In the genomic region with DNA sequence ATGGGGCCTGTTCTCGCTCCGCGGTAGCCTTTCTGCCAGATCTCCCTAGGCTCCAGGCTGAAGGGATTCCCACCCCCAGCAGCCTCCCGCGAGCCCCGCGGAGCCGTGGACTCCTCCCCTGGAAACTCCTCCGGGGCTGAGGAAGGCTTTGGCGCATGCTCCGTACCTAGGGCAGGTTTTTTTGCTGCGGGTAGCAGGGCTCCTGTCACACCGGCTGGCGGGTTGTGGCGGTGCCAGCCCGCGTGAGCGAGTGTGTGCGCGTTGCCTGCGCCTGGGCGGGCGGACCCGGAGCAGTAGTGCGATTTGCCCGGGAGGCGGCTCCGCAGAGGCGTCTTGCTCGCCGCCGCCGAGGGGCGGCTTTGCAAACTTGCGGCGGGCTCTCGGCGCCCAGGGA, we compare ENCODE assay signal across 8 mouse cellular contexts. TPM values are rescaled to one million over a fixed set of nuclear protein-coding genes. Genes with fewer than 3 reads are reported as not detected.
DNase-seq lines count a peak whose midpoint lies in the region; ATAC-seq and TF ChIP-seq lines count a peak whose summit lies in the region.

No protein-coding gene starts in this region.

- H3K9ac ChIP-seq in heart, adult 2 months (ENCODE audit: low read depth, low read length), result no peak overlapping the region
- H3K9ac ChIP-seq in midbrain, embryonic 11.5 days (ENCODE audit: low read length), result peak overlapping the region; percentile 52
- peak overlapping the region; percentile 53; the same call in 1 of the 2 replicates for H3K9ac ChIP-seq in stomach, embryonic 14.5 days (replicated peaks; ENCODE audit: low read depth, low read length)

- TF ChIP-seq CTCF in heart, adult 2 months (IDR thresholded peaks at IDR 0.05), result peak; percentile 45

- 1% methylated on average over 38 of the region's 38 CpGs for WGBS in heart, adult 2 months
- under 1% methylated on average over 38 of the region's 38 CpGs for WGBS in limb, embryonic 10.5 days
- WGBS in midbrain, embryonic 11.5 days, result under 1% methylated on average over 38 of the region's 38 CpGs
- under 1% methylated on average over 38 of the region's 38 CpGs for WGBS in stomach, embryonic 14.5 days

- no peaks in the 10 kb centered on the region for H3K79me2 ChIP-seq in heart, adult 2 months (replicated peaks; ENCODE audit: control insufficient read depth, insufficient read depth, low read length)

- peak; percentile 77 to 79 for DNase-seq in adrenal gland, postnatal 36 days
- DNase-seq in embryo, embryonic 11 days, result peak; percentile 81
- DNase-seq in heart, adult 2 months, result peak; percentile 30 to 39
- DNase-seq in kidney, adult 9 months, result peak; percentile 21
- DNase-seq in limb, embryonic 10.5 days (ENCODE audit: low spot score), result peak; percentile 75
- DNase-seq in midbrain, embryonic 11.5 days (ENCODE audit: low spot score, missing footprints), result peak; percentile 95

- H3K4me3 ChIP-seq in heart, adult 2 months, result peak overlapping the region; percentile 46
- H3K4me3 ChIP-seq in limb, embryonic 10.5 days, result peak overlapping the region; percentile 73
- H3K4me3 ChIP-seq in midbrain, embryonic 11.5 days (ENCODE audit: low read depth, low read length), result peak overlapping the region; percentile 62
- H3K4me3 ChIP-seq in stomach, embryonic 14.5 days (ENCODE audit: low read depth, low read length), result peak overlapping the region; percentile 70

- H3K36me3 ChIP-seq in heart, adult 2 months (ENCODE audit: control insufficient read depth, insufficient read depth, low read length), result no peaks in the 10 kb centered on the region
- no peaks in the 10 kb centered on the region for H3K36me3 ChIP-seq in limb, embryonic 10.5 days
- no peaks in the 10 kb centered on the region for H3K36me3 ChIP-seq in midbrain, embryonic 11.5 days (ENCODE audit: control insufficient read depth, insufficient read depth, low read length)
- H3K36me3 ChIP-seq in stomach, embryonic 14.5 days (ENCODE audit: control insufficient read depth, insufficient read depth, low read length), result no peaks in the 10 kb centered on the region

- H3K27me3 ChIP-seq in heart, adult 2 months (ENCODE audit: control insufficient read depth, insufficient read depth, low read length), result peaks cover 18% of the 10 kb centered on the region
- H3K27me3 ChIP-seq in limb, embryonic 10.5 days (ENCODE audit: low read depth, poor library complexity, severe bottlenecking), result peaks cover 80% of the 10 kb centered on the region
- H3K27me3 ChIP-seq in midbrain, embryonic 11.5 days (ENCODE audit: control insufficient read depth, insufficient read depth, low read length), result peaks cover 37% of the 10 kb centered on the region
- H3K27me3 ChIP-seq in stomach, embryonic 14.5 days (ENCODE audit: control insufficient read depth, insufficient read depth, low read length), result peaks cover 7% of the 10 kb centered on the region; the same call in 1 of the 2 replicates

- intact Hi-C loops in heart, adult 2 months (cut with DNase I), result no loop called here

- peak; percentile 86 for ATAC-seq in midbrain, embryonic 11.5 days (ENCODE audit: low FRiP score)
- ATAC-seq in stomach, embryonic 14.5 days (ENCODE audit: insufficient number of reproducible peaks, insufficient read depth, low FRiP score, low read depth), result peak; percentile 85
- no peak for ATAC-seq in CD4-positive, CD25-positive, alpha-beta regulatory T cell, adult 4 months

- H3K4me2 ChIP-seq in midbrain, embryonic 11.5 days, result peak overlapping the region; percentile 98
- H3K4me2 ChIP-seq in stomach, embryonic 14.5 days (replicated peaks; ENCODE audit: low read depth, low read length), result peak overlapping the region; percentile 99

- no peaks in the 10 kb centered on the region for H3K9me3 ChIP-seq in limb, embryonic 10.5 days (replicated peaks)
- no peaks in the 10 kb centered on the region for H3K9me3 ChIP-seq in midbrain, embryonic 11.5 days (ENCODE audit: control insufficient read depth, low read length)
- no peaks in the 10 kb centered on the region for H3K9me3 ChIP-seq in stomach, embryonic 14.5 days (ENCODE audit: control insufficient read depth, low read depth, low read length)

- TF ChIP-seq EP300 in heart, adult 2 months (IDR thresholded peaks at IDR 0.05; ENCODE audit: insufficient read depth, low read depth, low read length), result no peak

- H3K27ac ChIP-seq in heart, adult 2 months, result no peak overlapping the region
- peak overlapping the region; percentile 75 for H3K27ac ChIP-seq in limb, embryonic 10.5 days
- no peak overlapping the region for H3K27ac ChIP-seq in midbrain, embryonic 11.5 days (ENCODE audit: low read depth, low read length)
- no peak overlapping the region for H3K27ac ChIP-seq in stomach, embryonic 14.5 days (ENCODE audit: low read length)

- H3K4me1 ChIP-seq in heart, adult 2 months (ENCODE audit: control insufficient read depth, insufficient read depth, low read length), result no peaks in the 10 kb centered on the region
- peaks cover 19% of the 10 kb centered on the region for H3K4me1 ChIP-seq in limb, embryonic 10.5 days
- H3K4me1 ChIP-seq in midbrain, embryonic 11.5 days (ENCODE audit: control insufficient read depth, insufficient read depth, low read length), result peaks cover 10% of the 10 kb centered on the region; the same call in 1 of the 2 replicates
- peaks cover 6% of the 10 kb centered on the region for H3K4me1 ChIP-seq in stomach, embryonic 14.5 days (ENCODE audit: control insufficient read depth, insufficient read depth, low read length)

- TF ChIP-seq POLR2A in heart, adult 2 months (IDR thresholded peaks at IDR 0.05; ENCODE audit: insufficient read depth, low read depth, low read length), result no peak

RNA-seq across cellular contexts. Expression of gene Hs6st3, which starts 0.6 kb away (rescaled TPM):
- under 1 TPM; 0.43 to 0.83 TPM for total RNA-seq in adrenal gland, postnatal 36 days (2021)
- total RNA-seq in heart, adult 2 months (2021), result not detected
- polyA plus RNA-seq in heart, adult 2 months (2012; rRNA removed), result not detected in 2 replicates
- 0.16 TPM in 1 of 2 replicates, not detected in the other for polyA plus RNA-seq in limb, embryonic 10.5 days (2016; fragmentation: Nextera tagmentation; extraction: Ambion mirVana)
- polyA plus RNA-seq in midbrain, embryonic 11.5 days (2014; fragmentation: Nextera tagmentation; extraction: Ambion mirVana), result 0.12 and 0.20 TPM in 2 replicates
- polyA plus RNA-seq in stomach, embryonic 14.5 days (2014; fragmentation: Nextera tagmentation; extraction: Ambion mirVana), result 0.57 and 0.75 TPM in 2 replicates
- polyA plus RNA-seq in CD4-positive, CD25-positive, alpha-beta regulatory T cell, adult 4 months (2017; shearing (Covaris generic)), result not detected

RNA-seq across cellular contexts. Expression of gene Uggt2, which starts 38.3 kb away (rescaled TPM):
- 10 to 100 TPM in 1 of 2 experiments, 1 to 10 TPM in 1; 9.5 to 13.2 TPM for total RNA-seq in adrenal gland, postnatal 36 days (2021)
- total RNA-seq in heart, adult 2 months (2021), result 1 to 10 TPM; 5.6 to 5.7 TPM
- polyA plus RNA-seq in heart, adult 2 months (2012; rRNA removed), result 4.1 and 8.3 TPM in 2 replicates
- 11.8 and 18.6 TPM in 2 replicates for polyA plus RNA-seq in limb, embryonic 10.5 days (2016; fragmentation: Nextera tagmentation; extraction: Ambion mirVana)
- polyA plus RNA-seq in midbrain, embryonic 11.5 days (2014; fragmentation: Nextera tagmentation; extraction: Ambion mirVana), result 15.1 and 17.8 TPM in 2 replicates
- 19.4 and 20.7 TPM in 2 replicates for polyA plus RNA-seq in stomach, embryonic 14.5 days (2014; fragmentation: Nextera tagmentation; extraction: Ambion mirVana)
- 1 to 10 TPM; 2.1 to 3.4 TPM for polyA plus RNA-seq in CD4-positive, CD25-positive, alpha-beta regulatory T cell, adult 4 months (2017; shearing (Covaris generic))

Comparison
In these comparisons a context has a peak if more than half of its experiments do, and no peak if none do; other contexts are left out.
1. DNase-seq: peak in every context shown above with its lines; median percentile 95 in midbrain, embryonic 11.5 days; 81 in embryo, embryonic 11 days; 78 in adrenal gland, postnatal 36 days; 75 in limb, embryonic 10.5 days; 34 in heart, adult 2 months; 21 in kidney, adult 9 months.